Mouse (Mus musculus) monocyte, adult 5-6 weeks (primary cell): ENCODE results near the gene Akt2. TPM values are rescaled to one million over a fixed set of nuclear protein-coding genes. Genes with fewer than 3 reads are reported as not detected.

Source experiments
- ATAC-seq: fragments of 153-309, 156-312 bp; replicated peaks from 2 replicates; pipeline ENCODE4 v1.8.0; 2017; ENCODE audit warnings: mild to moderate bottlenecking; ENCODE audit not compliant: low TSS enrichment, insufficient number of reproducible peaks, severe bottlenecking, poor library complexity, low FRiP score
- total RNA-seq: library from RNA; stranded (forward); fragments of 200-1000, 200-491, 200-594 nt; gene quantifications from 3 replicates; pipeline ENCODE4 v1.2.3, GENCODE M21; 2017

Akt2 gene
- total RNA-seq = 77.2 to 150 TPM (median 108 TPM) in 3 replicates

- peak; percentile 94 for ATAC-seq
Observed at GRCm38 (mm10) chr7:27591266-27592216, at the start of gene Akt2. TSS of gene Akt2 (plus strand) at chr7:27591552.

GRCm38 (mm10) chr7:27541922-27542321 lies 49.4 kb upstream of the Akt2 start:
- no peak for ATAC-seq

GRCm38 (mm10) chr7:27542392-27543033 lies 48.8 kb upstream of the Akt2 start:
- ATAC-seq = peak; percentile 57

- ATAC-seq = no peak
Observed at GRCm38 (mm10) chr7:27543065-27543464, 48.3 kb upstream of the Akt2 start.

- no peak for ATAC-seq
Observed at GRCm38 (mm10) chr7:27543851-27544250, 47.5 kb upstream of the Akt2 start.

- peak; percentile 59 for ATAC-seq
Observed at GRCm38 (mm10) chr7:27544675-27545370, 46.5 kb upstream of the Akt2 start.

GRCm38 (mm10) chr7:27549597-27549996 lies 41.8 kb upstream of the Akt2 start:
- no peak for ATAC-seq

- ATAC-seq = no peak
Observed at GRCm38 (mm10) chr7:27552070-27552469, 39.3 kb upstream of the Akt2 start.

GRCm38 (mm10) chr7:27552931-27553513 lies 38.3 kb upstream of the Akt2 start, which contains the start of the genes Pld3 and 2310022A10Rik:
TSS of gene Pld3 (minus strand) at chr7:27553218.
TSS of gene 2310022A10Rik (plus strand) at chr7:27553233.
- peak; percentile 98 for ATAC-seq

GRCm38 (mm10) chr7:27560291-27560887 lies 31.0 kb upstream of the Akt2 start:
- ATAC-seq = no peak

- no peak for ATAC-seq
Observed at GRCm38 (mm10) chr7:27560978-27561377, 30.4 kb upstream of the Akt2 start.

GRCm38 (mm10) chr7:27569580-27570224 lies 21.6 kb upstream of the Akt2 start:
- no peak for ATAC-seq

GRCm38 (mm10) chr7:27572133-27572532 lies 19.2 kb upstream of the Akt2 start:
- peak; percentile 44 for ATAC-seq

- peak; percentile 59 for ATAC-seq
Observed at GRCm38 (mm10) chr7:27574124-27574880, 17.1 kb upstream of the Akt2 start.

- peak; percentile 54 for ATAC-seq
Observed at GRCm38 (mm10) chr7:27576914-27577313, 14.4 kb upstream of the Akt2 start.

- peak; percentile 64 for ATAC-seq
Observed at GRCm38 (mm10) chr7:27577589-27577988, 13.8 kb upstream of the Akt2 start.

- ATAC-seq = no peak
Observed at GRCm38 (mm10) chr7:27578465-27578864, 12.9 kb upstream of the Akt2 start.
